Mouse (Mus musculus) hindbrain, embryonic 16.5 days (tissue): ENCODE results near the gene Krt2. TPM values are rescaled to one million over a fixed set of nuclear protein-coding genes. Genes with fewer than 3 reads are reported as not detected.

Source experiments
- ATAC-seq: fragments of 200-750 bp; cut with Nextera tagmentation; 2 replicates; pipeline ENCODE4 v1.8.0; 2017; ENCODE audit warnings: moderate TSS enrichment, moderate library complexity
- H3K27ac ChIP-seq: fragments of 300-500 bp; sonication (generic); 2 replicates; pipeline ENCODE4 v1.5.1; 2014; ENCODE audit warnings: low read depth, mild to moderate bottlenecking, control low read depth, low read length, moderate library complexity
- H3K27me3 ChIP-seq: fragments of 300-500 bp; sonication (generic); replicated peaks from 2 replicates; pipeline ENCODE4 v1.6.1; 2014; ENCODE audit warnings: low read length; ENCODE audit not compliant: control insufficient read depth, insufficient read depth
- H3K36me3 ChIP-seq: fragments of 300-500 bp; sonication (generic); 2 replicates; pipeline ENCODE4 v1.6.1; 2014; ENCODE audit warnings: mild to moderate bottlenecking, low read length, moderate library complexity, mixed read lengths; ENCODE audit not compliant: control insufficient read depth, insufficient read depth
- H3K4me1 ChIP-seq: fragments of 300-500 bp; sonication (generic); 2 replicates; pipeline ENCODE4 v1.6.1; 2014; ENCODE audit warnings: low read depth, low read length; ENCODE audit not compliant: control insufficient read depth, insufficient read depth
- H3K4me2 ChIP-seq: fragments of 300-500 bp; sonication (generic); 2 replicates; pipeline ENCODE4 v1.6.1; 2014; ENCODE audit warnings: mild to moderate bottlenecking, low read length, control low read depth, moderate library complexity
- H3K4me3 ChIP-seq: fragments of 300-500 bp; sonication (generic); 2 replicates; pipeline ENCODE4 v1.5.1; 2014; ENCODE audit warnings: mild to moderate bottlenecking, low read length, control low read depth, moderate library complexity
- H3K9ac ChIP-seq: fragments of 300-500 bp; sonication (generic); 2 replicates; pipeline ENCODE4 v1.6.1; 2014; ENCODE audit warnings: low read depth, mild to moderate bottlenecking, control low read depth, low read length, moderate library complexity
- H3K9me3 ChIP-seq: fragments of 300-500 bp; sonication (generic); 2 replicates; pipeline ENCODE4 v1.6.1; 2014; ENCODE audit warnings: mild to moderate bottlenecking, low read length, moderate library complexity; ENCODE audit not compliant: control insufficient read depth
- WGBS: fragments of 180-500 bp; shearing (Covaris S2); extraction: QIAGEN DNeasy Blood & Tissue Kit; methylation state at CpG from one replicate; pipeline ENCODE4 v1.1.7; 2014; 5-methylcytosine and 5-hydroxymethylcytosine counted together
- polyA plus RNA-seq: library from polyadenylated mRNA; unstranded; fragments of >200 nt; fragmentation: Nextera tagmentation; extraction: Ambion mirVana; gene quantifications from 2 replicates; pipeline ENCODE4 v1.2.1, GENCODE M21; 2015

The Krt2 gene
- polyA plus RNA-seq, 1 experiment from 2014 or later: 0.20 TPM

DNA sequence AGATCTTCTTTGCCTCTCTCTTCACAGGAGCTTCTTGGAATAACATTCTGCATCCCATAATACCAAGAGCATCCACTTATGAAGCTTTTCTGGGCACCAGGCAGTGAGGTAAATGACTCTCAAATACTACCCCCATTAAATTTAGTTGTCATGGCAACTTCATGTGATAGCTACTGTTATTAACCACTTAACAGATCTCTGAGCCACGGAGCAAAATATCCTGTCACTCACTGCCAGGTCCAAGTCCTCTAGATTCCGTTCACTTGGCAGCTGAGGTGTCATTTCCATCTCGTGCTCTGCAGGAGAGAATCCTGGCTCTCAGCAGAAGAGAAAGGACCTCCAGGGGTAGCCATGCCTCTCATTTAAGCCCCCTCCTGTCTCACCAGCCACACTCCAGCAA lies 27.1 kb downstream of the Krt2 start:
- 19% methylated on average over 3 of the region's 3 CpGs for WGBS
- no peak overlapping the region for H3K27ac ChIP-seq
- 0 out of 2 replicates have a peak, but pooled peaks have one; percentile 37 for ATAC-seq

GRCm38 (mm10) chr15:101786360-101786759 lies 31.6 kb downstream of the Krt2 start, which contains the start of gene Krt72:
TSS of gene Krt72 (minus strand) at chr15:101786460.
- Histone ChIP-seq H3K4me3 (no peak within 1 kb of the TSS), H3K27ac (no peak within 1 kb of the TSS), H3K9ac (no peak within 1 kb of the TSS), H3K4me1 (peaks cover 3% of the 10 kb centered on the region; the same call in 1 of the 2 replicates), H3K36me3 (no peaks in the 10 kb centered on the region), H3K4me2 (no peak within 1 kb of the TSS), H3K27me3 (no peaks in the 10 kb centered on the region), H3K9me3 (no peaks in the 10 kb centered on the region)
- WGBS: 87% methylated on average over 18 of the region's 18 CpGs
- ATAC-seq: no peak

More for the DNA sequence above, 27.1 kb downstream of the Krt2 start:
- H3K36me3 ChIP-seq: no peaks in the 10 kb centered on the region
- H3K4me1 ChIP-seq: peaks cover 3% of the 10 kb centered on the region; the same call in 1 of the 2 replicates
- H3K4me3 ChIP-seq: no peak overlapping the region
- no peak overlapping the region for H3K9ac ChIP-seq
- H3K9me3 ChIP-seq: no peaks in the 10 kb centered on the region
- no peak overlapping the region for H3K4me2 ChIP-seq
- no peaks in the 10 kb centered on the region for H3K27me3 ChIP-seq

GRCm38 (mm10) chr15:101773420-101773819 lies 44.5 kb downstream of the Krt2 start:
- Histone ChIP-seq H3K4me1 (no peaks in the 10 kb centered on the region), H3K9ac (no peak overlapping the region), H3K9me3 (no peaks in the 10 kb centered on the region), H3K4me2 (no peak overlapping the region), H3K4me3 (no peak overlapping the region), H3K27ac (no peak overlapping the region), H3K36me3 (no peaks in the 10 kb centered on the region), H3K27me3 (no peaks in the 10 kb centered on the region)
- 81% methylated on average over 10 of the region's 10 CpGs for WGBS
- no peak for ATAC-seq

DNA sequence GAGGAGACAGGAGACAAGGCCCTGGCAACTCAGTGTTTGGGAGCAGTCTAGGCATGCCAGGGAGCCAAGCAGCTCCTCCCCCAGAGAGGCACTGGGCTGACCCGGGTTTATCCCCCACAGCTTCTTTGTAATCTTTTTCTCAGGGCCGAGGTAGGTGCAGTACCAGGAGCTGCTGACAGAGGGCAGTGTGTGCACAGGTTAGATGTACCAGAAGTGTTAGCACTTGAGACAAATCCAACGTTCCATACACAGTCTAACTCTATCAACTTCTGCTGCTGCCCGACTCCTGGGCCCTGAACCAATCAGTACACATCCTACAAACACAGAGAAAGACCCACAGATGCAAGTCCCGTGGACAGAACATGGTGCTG lies 45.3 kb downstream of the Krt2 start:
- H3K9ac ChIP-seq: peak overlapping the region; percentile 41; the same call in 1 of the 2 replicates
- peak; percentile 67 for ATAC-seq
- no peaks in the 10 kb centered on the region for H3K27me3 ChIP-seq
- H3K27ac ChIP-seq: no peak overlapping the region
- no peaks in the 10 kb centered on the region for H3K9me3 ChIP-seq
- H3K4me1 ChIP-seq: no peaks in the 10 kb centered on the region
- no peak overlapping the region for H3K4me3 ChIP-seq
- WGBS: 6% methylated on average over 5 of the region's 5 CpGs
- no peaks in the 10 kb centered on the region for H3K36me3 ChIP-seq
- no peak overlapping the region for H3K4me2 ChIP-seq

GRCm38 (mm10) chr15:101772080-101772710 lies 45.8 kb downstream of the Krt2 start:
- Histone ChIP-seq H3K4me1 (no peaks in the 10 kb centered on the region), H3K9ac (peak overlapping the region; percentile 41; the same call in 1 of the 2 replicates), H3K9me3 (no peaks in the 10 kb centered on the region), H3K27ac (no peak overlapping the region), H3K4me2 (no peak overlapping the region), H3K27me3 (no peaks in the 10 kb centered on the region), H3K36me3 (no peaks in the 10 kb centered on the region), H3K4me3 (no peak overlapping the region)
- 73% methylated on average over 5 of the region's 5 CpGs for WGBS
- ATAC-seq: no peak

GRCm38 (mm10) chr15:101770226-101770625 lies 47.7 kb downstream of the Krt2 start:
- Histone ChIP-seq H3K27me3 (no peaks in the 10 kb centered on the region), H3K36me3 (no peaks in the 10 kb centered on the region), H3K4me2 (no peak overlapping the region), H3K4me3 (no peak overlapping the region), H3K27ac (no peak overlapping the region), H3K9ac (no peak overlapping the region), H3K9me3 (no peaks in the 10 kb centered on the region), H3K4me1 (no peaks in the 10 kb centered on the region)
- no peak for ATAC-seq
- 58% methylated on average over 8 of the region's 8 CpGs for WGBS

Other genes starting within 250 kb of the Krt2 start
- 0.20 and 0.24 TPM in 2 replicates for gene Krt75, start 244.3 kb downstream of the Krt2 start, polyA plus RNA-seq
- gene Gm5414, start 190.0 kb downstream of the Krt2 start, polyA plus RNA-seq: not detected in 2 replicates
- not detected in 2 replicates for gene Gm5478, start 170.8 kb downstream of the Krt2 start, polyA plus RNA-seq
- gene Krt6b, start 137.9 kb downstream of the Krt2 start, polyA plus RNA-seq: not detected in 2 replicates
- gene Krt6a, start 123.9 kb downstream of the Krt2 start, polyA plus RNA-seq: 0.17 and 0.18 TPM in 2 replicates
- 0.15 and 0.22 TPM in 2 replicates for gene Krt5, start 105.3 kb downstream of the Krt2 start, polyA plus RNA-seq
- 1.7 and 1.8 TPM in 2 replicates for gene Krt71, start 75.1 kb downstream of the Krt2 start, polyA plus RNA-seq
- gene Krt72, start 31.7 kb downstream of the Krt2 start, polyA plus RNA-seq: 0.24 and 0.38 TPM in 2 replicates
- gene Krt73, start 15.8 kb downstream of the Krt2 start, polyA plus RNA-seq: 1.9 and 2.0 TPM in 2 replicates
- gene Krt1, start 32.6 kb upstream of the Krt2 start, polyA plus RNA-seq: 15.6 and 16.9 TPM in 2 replicates
- 0.53 and 0.56 TPM in 2 replicates for gene Krt77, start 51.5 kb upstream of the Krt2 start, polyA plus RNA-seq
- not detected in 2 replicates for gene Krt76, start 74.8 kb upstream of the Krt2 start, polyA plus RNA-seq
- gene Krt4, start 106.6 kb upstream of the Krt2 start, polyA plus RNA-seq: 0.09 TPM in 1 of 2 replicates, not detected in the other
- 0.65 and 0.83 TPM in 2 replicates for gene Krt79, start 122.2 kb upstream of the Krt2 start, polyA plus RNA-seq
- gene Krt78, start 136.1 kb upstream of the Krt2 start, polyA plus RNA-seq: 0.08 TPM in 1 of 2 replicates, not detected in the other
- gene Krt8, start 186.3 kb upstream of the Krt2 start, polyA plus RNA-seq: 5.4 and 6.2 TPM in 2 replicates
- gene Krt18, start 210.0 kb upstream of the Krt2 start, polyA plus RNA-seq: 11.8 and 13.6 TPM in 2 replicates